Mouse (Mus musculus) heart, embryonic 14.5 days (tissue): ENCODE data around the gene Slco3a1. TPM values are rescaled to one million over a fixed set of nuclear protein-coding genes. Genes with fewer than 3 reads are reported as not detected.

Experiments used
- ATAC-seq: fragments of 200-750 bp; cut with Nextera tagmentation; 2 replicates; pipeline ENCODE4 v1.8.0; 2017; ENCODE audit warnings: low read depth, moderate TSS enrichment; ENCODE audit not compliant: insufficient number of reproducible peaks, insufficient read depth, low FRiP score
- H3K27ac ChIP-seq, 2 experiments: fragments of 200-500 bp in 1 of 2; fragments of 300-500 bp in 1 of 2; sonication (generic) in 1 of 2; replicated peaks in 1 of 2; 2 replicates each; pipeline ENCODE4 v1.5.1; 2012 to 2014; ENCODE audit warnings: low read depth in 2 of 2, low read length in 2 of 2, control low read depth in 1 of 2, mild to moderate bottlenecking in 1 of 2, mixed read lengths in 1 of 2; ENCODE audit not compliant: control insufficient read depth in 1 of 2, insufficient read depth in 1 of 2
- H3K27me3 ChIP-seq: fragments of 300-500 bp; sonication (generic); 2 replicates; pipeline ENCODE4 v1.6.1; 2014; ENCODE audit warnings: mild to moderate bottlenecking, low read length, control low read depth; ENCODE audit not compliant: control insufficient read depth, insufficient read depth
- H3K36me3 ChIP-seq: fragments of 300-500 bp; sonication (generic); 2 replicates; pipeline ENCODE4 v1.6.1; 2014; ENCODE audit warnings: mild to moderate bottlenecking, control low read depth, low read length, mixed read lengths; ENCODE audit not compliant: control insufficient read depth, insufficient read depth
- H3K4me1 ChIP-seq, 2 experiments: fragments of 200-500 bp in 1 of 2; fragments of 300-500 bp in 1 of 2; sonication (generic) in 1 of 2; 2 replicates each; pipeline ENCODE4 v1.6.1; 2012 to 2014; ENCODE audit warnings: low read length in 2 of 2, control low read depth in 1 of 2, mixed read lengths in 1 of 2; ENCODE audit not compliant: control insufficient read depth in 2 of 2, insufficient read depth in 2 of 2
- H3K4me2 ChIP-seq: fragments of 300-500 bp; sonication (generic); 2 replicates; pipeline ENCODE4 v1.6.1; 2014; ENCODE audit warnings: mild to moderate bottlenecking, low read length
- H3K4me3 ChIP-seq, 2 experiments: fragments of 200-500 bp in 1 of 2; fragments of 300-500 bp in 1 of 2; sonication (generic) in 1 of 2; 2 replicates each; pipeline ENCODE4 v1.5.1; 2012 to 2014; ENCODE audit warnings: low read length in 2 of 2, mild to moderate bottlenecking in 2 of 2, control low read depth in 1 of 2, low read depth in 1 of 2, moderate library complexity in 1 of 2; ENCODE audit not compliant: control insufficient read depth in 1 of 2, insufficient read depth in 1 of 2
- H3K9ac ChIP-seq: fragments of 300-500 bp; sonication (generic); 2 replicates; pipeline ENCODE4 v1.6.1; 2014; ENCODE audit warnings: mild to moderate bottlenecking, low read length
- H3K9me3 ChIP-seq: fragments of 300-500 bp; sonication (generic); 2 replicates; pipeline ENCODE4 v1.6.1; 2016; ENCODE audit warnings: low read length, control low read depth; ENCODE audit not compliant: control insufficient read depth
- WGBS: fragments of 180-500 bp; shearing (Covaris S2); extraction: QIAGEN DNeasy Blood & Tissue Kit; methylation state at CpG from one replicate; pipeline ENCODE4 v1.1.7; 2014; 5-methylcytosine and 5-hydroxymethylcytosine counted together
- polyA plus RNA-seq: library from polyadenylated mRNA; unstranded; fragments of >200 nt; fragmentation: Nextera tagmentation; extraction: Ambion mirVana; gene quantifications from 2 replicates; pipeline ENCODE4 v1.2.1, GENCODE M21; 2014

Gene Slco3a1
- polyA plus RNA-seq, 1 experiment from 2014 or later: 16.0 TPM

- no peak for ATAC-seq
- Histone ChIP-seq H3K9ac (no peak overlapping the region), H3K4me1 (peaks cover 2 to 6% of the 10 kb centered on the region in 2 experiments; a peak in 3 of 4 replicates), H3K4me3 (no peak overlapping the region), H3K27ac (no peak overlapping the region), H3K4me2 (no peak overlapping the region), H3K27me3 (no peaks in the 10 kb centered on the region), H3K36me3 (no peaks in the 10 kb centered on the region), H3K9me3 (no peaks in the 10 kb centered on the region)
- 76% methylated on average over 2 of the region's 2 CpGs for WGBS
Observed at GRCm38 (mm10) chr7:74363440-74363839, 191.1 kb downstream of the Slco3a1 start.

GRCm38 (mm10) chr7:74361677-74362076 lies 192.9 kb downstream of the Slco3a1 start:
- no peaks in the 10 kb centered on the region for H3K36me3 ChIP-seq
- no peaks in the 10 kb centered on the region for H3K9me3 ChIP-seq
- H3K4me3 ChIP-seq: no peak overlapping the region
- no peak overlapping the region for H3K9ac ChIP-seq
- peaks cover 2 to 6% of the 10 kb centered on the region in 2 experiments; a peak in 3 of 4 replicates for H3K4me1 ChIP-seq
- 81% methylated on average over 2 of the region's 2 CpGs for WGBS
- no peak overlapping the region for H3K27ac ChIP-seq
- no peak overlapping the region for H3K4me2 ChIP-seq
- ATAC-seq: no peak
- H3K27me3 ChIP-seq: no peaks in the 10 kb centered on the region

GRCm38 (mm10) chr7:74357027-74357426 lies 197.6 kb downstream of the Slco3a1 start:
- H3K9me3 ChIP-seq: no peaks in the 10 kb centered on the region
- H3K27me3 ChIP-seq: no peaks in the 10 kb centered on the region
- no peak overlapping the region for H3K9ac ChIP-seq
- H3K36me3 ChIP-seq: no peaks in the 10 kb centered on the region
- H3K4me1 ChIP-seq: peaks cover 0 to 2% of the 10 kb centered on the region in 2 experiments; a peak in 2 of 4 replicates
- H3K27ac ChIP-seq: no peak overlapping the region
- no peak overlapping the region for H3K4me3 ChIP-seq
- H3K4me2 ChIP-seq: no peak overlapping the region
- ATAC-seq: no peak

GRCm38 (mm10) chr7:74354527-74355256 lies 199.9 kb downstream of the Slco3a1 start:
- ATAC-seq: no peak
- WGBS: 45% methylated on average over 8 of the region's 8 CpGs
- no peak overlapping the region for H3K9ac ChIP-seq

GRCm38 (mm10) chr7:74353707-74354468 lies 200.7 kb downstream of the Slco3a1 start:
- H3K9ac ChIP-seq: no peak overlapping the region

More at GRCm38 (mm10) chr7:74354527-74355256, 199.9 kb downstream of the Slco3a1 start:
- Histone ChIP-seq H3K9me3 (no peaks in the 10 kb centered on the region), H3K36me3 (no peaks in the 10 kb centered on the region), H3K4me3 (no peak overlapping the region), H3K4me2 (no peak overlapping the region), H3K27me3 (no peaks in the 10 kb centered on the region), H3K4me1 (peaks cover 0 to 2% of the 10 kb centered on the region in 2 experiments; a peak in 2 of 4 replicates), H3K27ac (no peak overlapping the region)

GRCm38 (mm10) chr7:74353240-74353639 lies 201.3 kb downstream of the Slco3a1 start:
- no peak overlapping the region for H3K27ac ChIP-seq
- H3K4me3 ChIP-seq: no peak overlapping the region
- no peak for ATAC-seq
- H3K9me3 ChIP-seq: no peaks in the 10 kb centered on the region
- 94% methylated on average over 7 of the region's 7 CpGs for WGBS
- no peaks in the 10 kb centered on the region for H3K36me3 ChIP-seq
- no peak overlapping the region for H3K9ac ChIP-seq
- H3K4me2 ChIP-seq: no peak overlapping the region
- H3K4me1 ChIP-seq: peaks cover 0 to 2% of the 10 kb centered on the region in 2 experiments; a peak in 2 of 4 replicates
- no peaks in the 10 kb centered on the region for H3K27me3 ChIP-seq

More at GRCm38 (mm10) chr7:74353707-74354468, 200.7 kb downstream of the Slco3a1 start:
- H3K36me3 ChIP-seq: no peaks in the 10 kb centered on the region
- H3K4me1 ChIP-seq: peaks cover 0 to 2% of the 10 kb centered on the region in 2 experiments; a peak in 2 of 4 replicates
- no peak overlapping the region for H3K27ac ChIP-seq
- 85% methylated on average over 13 of the region's 13 CpGs for WGBS
- no peaks in the 10 kb centered on the region for H3K9me3 ChIP-seq
- no peak overlapping the region for H3K4me2 ChIP-seq
- H3K4me3 ChIP-seq: no peak overlapping the region
- no peak for ATAC-seq
- no peaks in the 10 kb centered on the region for H3K27me3 ChIP-seq

- Histone ChIP-seq H3K9me3 (no peaks in the 10 kb centered on the region), H3K4me2 (no peak overlapping the region), H3K4me3 (no peak overlapping the region), H3K9ac (no peak overlapping the region), H3K27ac (no peak overlapping the region), H3K27me3 (no peaks in the 10 kb centered on the region), H3K36me3 (no peaks in the 10 kb centered on the region), H3K4me1 (no peaks in the 10 kb centered on the region)
- no peak for ATAC-seq
- 92% methylated on average over 7 of the region's 7 CpGs for WGBS
Observed at GRCm38 (mm10) chr7:74348318-74348890, 206.2 kb downstream of the Slco3a1 start.
